Mouse (Mus musculus): ENCODE measurements around the gene Galnt7. TPM values are rescaled to one million over a fixed set of nuclear protein-coding genes. Genes with fewer than 3 reads are reported as not detected.

The Galnt7 gene
- polyA plus RNA-seq, 1 experiment from 2014 or later = 3.2 TPM

DNA sequence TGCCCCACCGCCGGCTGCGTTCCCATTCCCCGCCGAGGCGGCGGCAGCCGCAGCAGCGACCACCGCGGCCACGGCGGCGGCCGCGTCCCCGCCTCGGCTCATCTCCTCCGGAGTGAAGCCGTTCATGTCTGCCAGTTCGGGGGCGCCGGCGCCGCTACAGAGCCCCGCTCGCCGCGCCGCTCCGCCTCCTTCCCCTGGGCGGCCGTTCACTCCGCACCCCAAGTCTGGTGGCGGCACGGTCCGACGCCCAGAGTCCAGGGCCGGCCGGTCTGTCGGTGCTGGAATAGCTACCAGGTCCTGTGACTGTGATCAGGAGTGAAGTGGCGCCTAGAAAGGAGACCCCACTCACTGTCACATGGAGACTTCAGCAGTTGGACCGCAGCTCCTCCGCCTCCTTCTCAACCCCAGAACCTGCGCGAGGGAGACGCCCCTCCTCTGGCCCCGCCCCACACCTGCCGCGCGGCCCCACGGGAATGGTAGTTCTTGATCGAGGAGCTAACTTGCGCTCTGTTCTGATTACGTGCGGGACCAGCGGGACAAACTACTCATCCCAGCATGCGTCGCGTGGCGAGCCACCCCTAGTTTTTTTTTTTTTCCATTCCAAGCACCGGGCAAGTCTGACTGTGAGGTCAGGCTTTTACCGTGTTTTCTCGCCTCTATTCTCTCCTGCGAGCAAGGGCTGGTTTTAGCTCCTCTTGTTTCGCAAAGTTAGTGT lies 165.2 kb downstream of the Galnt7 start, which contains the start of gene Sap30:
Gene Sap30 (minus strand): TSS at position 420 of the 715 bp plus-strand sequence.
- H3K9ac ChIP-seq (replicated peaks) = peak within 1 kb of the TSS; percentile 84
- H3K4me3 ChIP-seq (ENCODE audit: low read depth, low read length) = peak within 1 kb of the TSS; percentile 98
- H3K4me1 ChIP-seq (ENCODE audit: insufficient read depth) = peaks cover 8% of the 10 kb centered on the region; the same call in 1 of the 2 replicates
- no peaks in the 10 kb centered on the region for H3K9me3 ChIP-seq (ENCODE audit: low read length)
- peak; percentile 99 for DNase-seq
- TF ChIP-seq EP300 (IDR thresholded peaks at IDR 0.05; ENCODE audit: low read depth) = no peak
- no peak for TF ChIP-seq CTCF (IDR thresholded peaks at IDR 0.05; ENCODE audit: low read depth)
- H3K27ac ChIP-seq (ENCODE audit: low read depth) = peak within 1 kb of the TSS; percentile 94
- peaks cover 4% of the 10 kb centered on the region; the same call in 1 of the 2 replicates for H3K36me3 ChIP-seq (replicated peaks; ENCODE audit: insufficient read depth, low read length)
- peak; percentile 97 for ATAC-seq
- WGBS (ENCODE audit: insufficient replicate concordance) = under 1% methylated on average over 65 of the region's 66 CpGs
- peak within 1 kb of the TSS; percentile 75 for H3K4me2 ChIP-seq (ENCODE audit: low read depth, low read length)
- no peaks in the 10 kb centered on the region for H3K27me3 ChIP-seq (ENCODE audit: insufficient read depth, low read length)

GRCm38 (mm10) chr8:57486491-57487440 lies 166.1 kb downstream of the Galnt7 start:
- H3K27me3 ChIP-seq (ENCODE audit: insufficient read depth, low read length) = no peaks in the 10 kb centered on the region
- peaks cover 8% of the 10 kb centered on the region; the same call in 1 of the 2 replicates for H3K4me1 ChIP-seq (ENCODE audit: insufficient read depth)
- DNase-seq = no peak
- H3K36me3 ChIP-seq (replicated peaks; ENCODE audit: insufficient read depth, low read length) = peaks cover 10% of the 10 kb centered on the region
- H3K4me2 ChIP-seq (ENCODE audit: low read depth, low read length) = peak overlapping the region; percentile 75
- peak overlapping the region; percentile 84 for H3K9ac ChIP-seq (replicated peaks)
- TF ChIP-seq CTCF (IDR thresholded peaks at IDR 0.05; ENCODE audit: low read depth) (no peak), EP300 (IDR thresholded peaks at IDR 0.05; ENCODE audit: low read depth) (no peak)
- WGBS (ENCODE audit: insufficient replicate concordance) = under 1% methylated on average over 54 of the region's 54 CpGs
- H3K4me3 ChIP-seq (ENCODE audit: low read depth, low read length) = peak overlapping the region; percentile 98
- H3K9me3 ChIP-seq (ENCODE audit: low read length) = no peaks in the 10 kb centered on the region
- H3K27ac ChIP-seq (ENCODE audit: low read depth) = peak overlapping the region; percentile 94
- ATAC-seq = peak; percentile 38

GRCm38 (mm10) chr8:57480606-57481005 lies 172.2 kb downstream of the Galnt7 start:
- Histone ChIP-seq H3K4me1 (ENCODE audit: insufficient read depth) (no peaks in the 10 kb centered on the region), H3K9me3 (ENCODE audit: low read length) (no peaks in the 10 kb centered on the region), H3K9ac (replicated peaks) (no peak overlapping the region), H3K27me3 (ENCODE audit: insufficient read depth, low read length) (no peaks in the 10 kb centered on the region), H3K4me3 (ENCODE audit: low read depth, low read length) (no peak overlapping the region), H3K36me3 (replicated peaks; ENCODE audit: insufficient read depth, low read length) (peaks cover 13% of the 10 kb centered on the region), H3K4me2 (ENCODE audit: low read depth, low read length) (no peak overlapping the region), H3K27ac (ENCODE audit: low read depth) (no peak overlapping the region)
- 82% methylated on average over 4 of the region's 4 CpGs for WGBS (ENCODE audit: insufficient replicate concordance)
- TF ChIP-seq CTCF (IDR thresholded peaks at IDR 0.05; ENCODE audit: low read depth) (no peak), EP300 (IDR thresholded peaks at IDR 0.05; ENCODE audit: low read depth) (no peak)
- ATAC-seq = no peak
- no peak for DNase-seq

- Histone ChIP-seq H3K9ac (replicated peaks) (no peak overlapping the region), H3K4me1 (ENCODE audit: insufficient read depth) (no peaks in the 10 kb centered on the region), H3K27ac (ENCODE audit: low read depth) (no peak overlapping the region), H3K36me3 (replicated peaks; ENCODE audit: insufficient read depth, low read length) (peaks cover 13% of the 10 kb centered on the region), H3K4me3 (ENCODE audit: low read depth, low read length) (no peak overlapping the region), H3K9me3 (ENCODE audit: low read length) (no peaks in the 10 kb centered on the region), H3K4me2 (ENCODE audit: low read depth, low read length) (no peak overlapping the region), H3K27me3 (ENCODE audit: insufficient read depth, low read length) (no peaks in the 10 kb centered on the region)
- no peak for TF ChIP-seq EP300 (IDR thresholded peaks at IDR 0.05; ENCODE audit: low read depth)
- TF ChIP-seq CTCF (IDR thresholded peaks at IDR 0.05; ENCODE audit: low read depth) = no peak
- WGBS (ENCODE audit: insufficient replicate concordance) = 82% methylated on average over 8 of the region's 8 CpGs
- DNase-seq (no peak), ATAC-seq (no peak)
Observed at GRCm38 (mm10) chr8:57479700-57480099, 173.1 kb downstream of the Galnt7 start.

- ATAC-seq (no peak), DNase-seq (no peak)
- Histone ChIP-seq H3K27me3 (ENCODE audit: insufficient read depth, low read length) (no peaks in the 10 kb centered on the region), H3K4me2 (ENCODE audit: low read depth, low read length) (no peak overlapping the region), H3K9ac (replicated peaks) (no peak overlapping the region), H3K27ac (ENCODE audit: low read depth) (no peak overlapping the region), H3K9me3 (ENCODE audit: low read length) (no peaks in the 10 kb centered on the region), H3K4me3 (ENCODE audit: low read depth, low read length) (no peak overlapping the region), H3K36me3 (replicated peaks; ENCODE audit: insufficient read depth, low read length) (peaks cover 13% of the 10 kb centered on the region), H3K4me1 (ENCODE audit: insufficient read depth) (no peaks in the 10 kb centered on the region)
- TF ChIP-seq EP300 (IDR thresholded peaks at IDR 0.05; ENCODE audit: low read depth) (no peak), CTCF (IDR thresholded peaks at IDR 0.05; ENCODE audit: low read depth) (no peak)
- whole genome bisulfite sequencing (ENCODE audit: insufficient replicate concordance) = 38% methylated on average over 3 of the region's 3 CpGs
Observed at GRCm38 (mm10) chr8:57478406-57478805, 174.4 kb downstream of the Galnt7 start.

Other genes starting within 250 kb of the Galnt7 start
- 1.6 TPM in 2 replicates for gene Scrg1, start 197.1 kb downstream of the Galnt7 start, polyA plus RNA-seq (2015; fragmentation: Nextera tagmentation; extraction: Ambion mirVana)
- gene Sap30, start 165.2 kb downstream of the Galnt7 start, polyA plus RNA-seq (2015; fragmentation: Nextera tagmentation; extraction: Ambion mirVana) = 9.7 and 11.8 TPM in 2 replicates
- gene Hmgb2, start 141.1 kb downstream of the Galnt7 start, polyA plus RNA-seq (2015; fragmentation: Nextera tagmentation; extraction: Ambion mirVana) = 323 and 339 TPM in 2 replicates